Mouse (Mus musculus): ENCODE measurements around the gene Xpr1. TPM values are rescaled to one million over a fixed set of nuclear protein-coding genes. Genes with fewer than 3 reads are reported as not detected.

Xpr1 gene
- polyA plus RNA-seq, 1 experiment from 2014 or later = 46.7 TPM

DNA sequence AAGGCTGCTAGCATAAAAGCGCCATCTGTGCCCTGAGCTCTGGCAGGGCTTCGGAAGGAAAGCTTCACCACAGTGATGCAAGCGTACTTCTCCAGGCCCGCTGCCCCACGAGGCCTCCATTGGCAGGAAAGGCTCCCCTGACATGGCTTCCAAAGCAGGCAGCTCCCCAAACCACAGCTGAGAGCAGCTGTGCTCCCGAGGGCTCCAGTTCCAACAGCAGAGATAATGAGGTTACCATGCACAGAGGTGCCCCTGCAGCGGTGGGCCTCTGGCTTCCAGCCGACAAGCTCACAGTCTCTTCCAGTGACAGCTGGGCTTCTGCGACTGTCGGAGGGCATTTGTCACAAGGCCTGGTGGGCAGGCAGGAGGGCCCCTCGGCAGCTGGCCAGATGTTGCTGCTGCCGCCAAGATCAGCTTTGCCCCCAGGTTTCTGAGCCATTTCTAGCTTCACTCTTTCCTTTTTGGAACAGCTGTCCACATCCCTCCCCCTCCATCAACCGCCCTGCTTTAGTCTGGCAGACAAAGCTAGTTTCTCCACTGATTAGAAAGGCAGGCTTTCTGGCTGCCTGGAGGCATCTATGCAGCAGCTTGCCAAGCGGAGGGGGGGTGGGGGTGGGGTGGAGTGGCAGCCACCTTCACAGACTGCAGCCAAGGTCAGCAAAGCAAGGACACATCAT, 183.1 kb downstream of the Xpr1 start:
- H3K27ac ChIP-seq (replicated peaks) = peak overlapping the region; percentile 83
- ATAC-seq (ENCODE audit: low FRiP score) = peak; percentile 68; the same call in 1 of the 2 replicates
- no peak overlapping the region for H3K4me3 ChIP-seq (replicated peaks)
- H3K4me2 ChIP-seq = no peak overlapping the region
- 13% methylated on average over 14 of the region's 14 CpGs for WGBS
- H3K9me3 ChIP-seq (replicated peaks) = no peaks in the 10 kb centered on the region
- H3K9ac ChIP-seq (replicated peaks) = no peak overlapping the region
- H3K36me3 ChIP-seq = no peaks in the 10 kb centered on the region
- no peaks in the 10 kb centered on the region for H3K27me3 ChIP-seq (replicated peaks)
- H3K4me1 ChIP-seq = peaks cover 82% of the 10 kb centered on the region

- H3K9me3 ChIP-seq (replicated peaks) = no peaks in the 10 kb centered on the region
- no peak for ATAC-seq (ENCODE audit: low FRiP score)
- H3K4me3 ChIP-seq (replicated peaks) = no peak overlapping the region
- no peak overlapping the region for H3K9ac ChIP-seq (replicated peaks)
- H3K27ac ChIP-seq (replicated peaks) = peak overlapping the region; percentile 83
- WGBS = 69% methylated on average over 9 of the region's 9 CpGs
- no peaks in the 10 kb centered on the region for H3K36me3 ChIP-seq
- H3K4me1 ChIP-seq = peaks cover 84% of the 10 kb centered on the region
- no peaks in the 10 kb centered on the region for H3K27me3 ChIP-seq (replicated peaks)
- no peak overlapping the region for H3K4me2 ChIP-seq
Measured at GRCm38 (mm10) chr1:155233378-155233777, 183.8 kb downstream of the Xpr1 start.

GRCm38 (mm10) chr1:155232786-155233185, 184.4 kb downstream of the Xpr1 start:
- no peak for ATAC-seq (ENCODE audit: low FRiP score)
- no peak overlapping the region for H3K4me2 ChIP-seq
- no peaks in the 10 kb centered on the region for H3K9me3 ChIP-seq (replicated peaks)
- 61% methylated on average over 6 of the region's 6 CpGs for WGBS
- peak overlapping the region; percentile 83 for H3K27ac ChIP-seq (replicated peaks)
- no peak overlapping the region for H3K4me3 ChIP-seq (replicated peaks)
- H3K4me1 ChIP-seq = peaks cover 87% of the 10 kb centered on the region
- no peaks in the 10 kb centered on the region for H3K36me3 ChIP-seq
- no peaks in the 10 kb centered on the region for H3K27me3 ChIP-seq (replicated peaks)
- no peak overlapping the region for H3K9ac ChIP-seq (replicated peaks)

DNA sequence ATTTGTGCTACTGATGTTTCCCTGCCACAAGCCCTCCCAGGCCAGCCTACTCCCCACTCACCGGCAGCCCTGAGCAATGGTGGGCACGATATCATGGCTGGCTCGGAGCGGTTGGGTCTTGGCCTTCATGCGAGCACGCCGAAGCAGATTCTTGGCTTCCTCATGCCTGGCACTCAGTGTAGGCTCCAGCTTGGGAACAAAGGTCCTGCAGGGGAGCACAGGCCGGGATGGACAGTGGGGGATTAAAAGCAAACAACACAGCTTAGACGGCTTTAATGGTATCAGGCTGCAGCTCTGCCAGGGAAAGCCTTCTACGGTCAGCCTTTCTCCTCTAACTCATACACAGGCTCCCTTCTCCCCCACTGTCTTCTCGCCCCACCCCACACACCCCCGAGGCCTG, 184.8 kb downstream of the Xpr1 start:
- no peak for ATAC-seq (ENCODE audit: low FRiP score)
- H3K4me3 ChIP-seq (replicated peaks) = no peak overlapping the region
- no peak overlapping the region for H3K9ac ChIP-seq (replicated peaks)
- H3K27ac ChIP-seq (replicated peaks) = peak overlapping the region; percentile 83
- no peaks in the 10 kb centered on the region for H3K27me3 ChIP-seq (replicated peaks)
- no peaks in the 10 kb centered on the region for H3K9me3 ChIP-seq (replicated peaks)
- WGBS = 71% methylated on average over 12 of the region's 12 CpGs
- H3K4me2 ChIP-seq = no peak overlapping the region
- H3K36me3 ChIP-seq = no peaks in the 10 kb centered on the region
- H3K4me1 ChIP-seq = peaks cover 85% of the 10 kb centered on the region

DNA sequence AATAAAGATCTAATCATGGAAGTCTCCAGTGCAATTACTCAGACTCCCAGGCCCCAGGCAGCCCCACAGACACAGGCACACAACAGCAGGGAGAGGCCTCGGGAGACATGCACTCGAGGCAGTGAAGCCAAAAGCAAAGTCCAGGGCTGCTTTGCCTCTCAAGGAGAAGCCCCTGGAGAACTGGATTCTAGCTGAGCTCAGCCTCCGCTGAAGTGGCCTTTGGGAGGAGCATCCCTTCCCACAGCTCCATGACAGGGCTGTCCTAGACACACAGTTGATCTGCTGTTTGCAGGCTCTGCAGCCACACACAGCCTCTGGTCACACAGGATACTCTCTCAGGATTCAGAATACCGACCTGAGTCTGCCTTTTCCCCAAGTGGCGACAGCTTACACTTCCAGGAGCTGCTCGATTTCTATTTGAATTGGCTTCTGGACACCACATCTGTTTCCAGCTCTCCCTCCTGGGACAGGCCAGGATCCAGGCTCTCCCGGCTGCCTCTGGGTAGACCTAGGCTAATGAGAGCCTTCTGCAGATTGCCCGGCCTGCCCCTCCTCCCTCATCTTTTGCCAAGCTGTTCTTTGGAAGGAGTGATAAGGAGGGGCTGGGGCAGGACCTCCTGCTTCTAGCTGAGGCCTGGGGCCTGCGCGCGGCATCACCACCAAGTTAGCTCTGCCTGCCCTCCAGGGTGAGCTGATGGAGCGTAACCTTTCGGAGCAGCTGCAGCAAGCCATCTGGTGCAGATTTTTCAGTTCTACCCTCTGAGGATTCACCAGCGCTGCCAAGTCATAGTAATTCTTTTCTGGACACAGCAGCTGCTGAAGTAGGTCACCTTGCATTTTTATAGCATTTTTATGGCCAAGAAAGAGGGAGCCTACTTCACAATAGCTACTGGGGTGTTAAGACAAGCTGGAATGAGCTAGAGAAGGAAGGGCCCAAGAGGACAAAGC, 187.5 kb downstream of the Xpr1 start:
- ATAC-seq (ENCODE audit: low FRiP score) = peak; percentile 28
- H3K27ac ChIP-seq (replicated peaks) = peak overlapping the region; percentile 82
- no peaks in the 10 kb centered on the region for H3K36me3 ChIP-seq
- H3K4me2 ChIP-seq = no peak overlapping the region
- no peaks in the 10 kb centered on the region for H3K9me3 ChIP-seq (replicated peaks)
- no peaks in the 10 kb centered on the region for H3K27me3 ChIP-seq (replicated peaks)
- no peak overlapping the region for H3K4me3 ChIP-seq (replicated peaks)
- H3K9ac ChIP-seq (replicated peaks) = no peak overlapping the region
- H3K4me1 ChIP-seq = peaks cover 64% of the 10 kb centered on the region
- WGBS = 17% methylated on average over 14 of the region's 14 CpGs

Small RNA genes within 50 kb of the gene (microRNA-seq; reads per million reads assigned to microRNA genes)
- not detected for gene Gm22569

Other genes with a start within 250 kb of the Xpr1 start
- 3.0 and 4.1 TPM in 2 replicates for gene BC034090, start 173.0 kb downstream of the Xpr1 start, polyA plus RNA-seq (2015; fragmentation: Nextera tagmentation; extraction: Ambion mirVana)
- gene Acbd6, start 140.7 kb upstream of the Xpr1 start, polyA plus RNA-seq (2015; fragmentation: Nextera tagmentation; extraction: Ambion mirVana) = 101 and 109 TPM in 2 replicates

All from neural tube, embryonic 15.5 days (tissue).